Mouse (Mus musculus) Patski (cell line): ENCODE data around the gene Fam78a. TPM values are rescaled to one million over a fixed set of nuclear protein-coding genes. Genes with fewer than 3 reads are reported as not detected.
"Not testable (repeated sequence)": the region's sequence is repeated elsewhere in the genome, so short reads cannot be mapped to it uniquely, and the experiment has no call there.

Experiments used
- ATAC-seq: fragments of 100-300 bp; one replicate; pipeline ENCODE4 v1.8.0; 2021
- CTCF ChIA-PET: fragments of 350-600 bp; sonication (Branson Sonifier 250); formaldehyde crosslinking; loops from one replicate; lab custom pipeline; 2022; ENCODE audit warnings: inconsistent platforms; lab: Charles Lee
- POLR2A ChIA-PET: fragments of 350-600 bp; sonication (Branson Sonifier 250); formaldehyde crosslinking; loops from one replicate; lab custom pipeline; 2022; ENCODE audit warnings: antibody characterized with exemption, inconsistent platforms; lab: Charles Lee
- DNase-seq: peaks from one replicate; pipeline ENCODE4 v3.0.0-alpha.2; 2011; ENCODE audit warnings: low read depth, low spot score
- H3K27me3 ChIP-seq: fragments of 371-371 bp; one replicate; pipeline ENCODE4 v1.5.1; 2021
- CTCF ChIP-seq: fragments of 100-300 bp; IDR thresholded peaks from one replicate; pipeline ENCODE4 v1.5.1; 2021
- in situ Hi-C: fragments of 300-500 bp; cut with MboI; formaldehyde crosslinking; loops from 3 replicates; pipeline ENCODE4 v1.11.1; 2018; ENCODE audit warnings: low pct_unique_long_range_greater_than_20kb, mixed read lengths
- polyA plus RNA-seq: library from polyadenylated mRNA; unstranded; gene quantifications from one replicate; pipeline ENCODE4 v1.2.3, GENCODE M21; 2021

The Fam78a gene
- polyA plus RNA-seq, 1 experiment from 2014 or later = 0.08 TPM

DNA sequence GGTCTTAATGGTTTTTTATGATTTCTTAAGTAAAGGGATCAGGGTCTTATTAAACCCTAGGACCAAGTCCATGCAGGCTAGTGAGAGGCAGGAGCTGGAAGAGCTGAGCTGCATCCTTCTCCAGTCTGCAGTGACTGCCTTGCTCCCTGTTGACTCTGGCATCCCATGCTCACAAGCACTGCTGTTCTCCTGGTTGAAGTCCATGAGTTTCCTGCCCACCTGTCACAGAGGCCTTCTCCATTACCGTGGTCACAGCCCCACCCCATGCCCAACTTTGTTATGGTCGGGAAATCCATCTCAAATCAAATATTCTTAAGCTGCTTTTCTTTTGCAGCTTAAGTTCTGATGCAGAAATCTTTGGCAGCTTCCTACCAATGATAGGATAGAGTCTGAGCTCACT is 43.6 kb downstream of the Fam78a start:
- no peaks in the 10 kb centered on the region for H3K27me3 ChIP-seq
- no peak for ATAC-seq
- in situ Hi-C loops = no loop called here
- POLR2A ChIA-PET = interaction anchor here (1.4 kb wide), 1 partner anchor 21 kb away, joined by 3 read pairs; no protein-coding TSS in a partner anchor
- no peak for TF ChIP-seq CTCF
- CTCF ChIA-PET = no interaction called here
- no peak for DNase-seq

DNA sequence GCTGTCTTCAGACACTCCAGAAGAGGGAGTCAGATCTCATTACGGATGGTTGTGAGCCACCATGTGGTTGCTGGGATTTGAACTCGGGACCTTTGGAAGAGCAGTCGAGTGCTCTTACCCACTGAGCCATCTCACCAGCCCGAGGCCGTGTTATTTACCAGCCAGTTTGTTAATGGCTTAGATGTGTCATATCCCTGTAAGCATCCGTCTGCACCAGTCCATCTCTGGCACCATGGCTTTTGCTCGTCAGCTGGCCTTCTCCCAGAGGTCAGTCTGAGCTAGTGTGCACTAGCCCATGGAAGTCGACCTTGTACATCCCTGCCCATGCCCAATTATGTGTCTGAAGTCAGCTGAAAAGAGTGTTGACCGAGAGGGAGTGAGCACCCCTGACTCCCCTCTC is 44.0 kb downstream of the Fam78a start:
- ATAC-seq, DNase-seq, in situ Hi-C loops, H3K27me3 ChIP-seq, CTCF ChIA-PET: not testable (repeated sequence)
- POLR2A ChIA-PET = interaction anchor here (1.4 kb wide), 1 partner anchor 21 kb away, joined by 3 read pairs; no protein-coding TSS in a partner anchor

GRCm38 (mm10) chr2:32038661-32039081 is 46.0 kb downstream of the Fam78a start:
- peak; percentile 77 for DNase-seq
- ChIA-PET POLR2A (no interaction called here), CTCF (interaction anchor here (1.1 kb wide), 1 partner anchor 91 kb away, joined by 3 read pairs; no protein-coding TSS in a partner anchor)
- no peak for TF ChIP-seq CTCF
- in situ Hi-C loops = no loop called here
- peak; percentile 44 for ATAC-seq
- H3K27me3 ChIP-seq = no peaks in the 10 kb centered on the region

- POLR2A ChIA-PET = no interaction called here
- no peak for ATAC-seq
- in situ Hi-C loops = no loop called here
Measured at GRCm38 (mm10) chr2:32037279-32037858, 47.3 kb downstream of the Fam78a start.

DNA sequence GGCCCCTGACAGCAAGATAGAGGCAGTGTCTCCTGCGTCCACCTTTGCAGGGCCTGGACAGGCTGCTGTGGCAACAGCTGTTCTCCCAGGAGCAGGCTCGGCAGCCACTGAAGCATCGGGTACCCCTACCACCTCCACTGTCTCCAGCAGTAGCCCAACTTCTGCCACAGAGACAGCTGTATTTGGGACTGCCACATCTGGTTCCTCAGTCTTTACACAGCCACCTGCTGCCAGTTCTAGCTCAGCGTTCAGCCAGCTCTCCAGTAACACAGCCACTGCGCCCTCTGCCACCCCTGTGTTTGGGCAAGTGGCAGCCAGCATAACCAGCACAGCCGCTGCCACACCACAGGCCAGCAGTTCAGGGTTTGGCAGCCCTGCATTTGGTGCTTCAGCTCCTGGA is 50.5 kb downstream of the Fam78a start:
- no peak for DNase-seq
- ChIA-PET POLR2A (interaction anchor here (0.9 kb wide), 1 partner anchor 15 kb away, joined by 3 read pairs; no protein-coding TSS in a partner anchor), CTCF (interaction anchor here (1.6 to 1.9 kb wide), 2 partner anchors 10 to 13 kb away, joined by 4 read pairs; no protein-coding TSS in a partner anchor)
- no peak for TF ChIP-seq CTCF
- H3K27me3 ChIP-seq = no peaks in the 10 kb centered on the region
- ATAC-seq = no peak
- in situ Hi-C loops = no loop called here

More at GRCm38 (mm10) chr2:32037279-32037858, 47.3 kb downstream of the Fam78a start:
- CTCF ChIA-PET = no interaction called here
- no peaks in the 10 kb centered on the region for H3K27me3 ChIP-seq
- no peak for DNase-seq
- TF ChIP-seq CTCF = no peak

DNA sequence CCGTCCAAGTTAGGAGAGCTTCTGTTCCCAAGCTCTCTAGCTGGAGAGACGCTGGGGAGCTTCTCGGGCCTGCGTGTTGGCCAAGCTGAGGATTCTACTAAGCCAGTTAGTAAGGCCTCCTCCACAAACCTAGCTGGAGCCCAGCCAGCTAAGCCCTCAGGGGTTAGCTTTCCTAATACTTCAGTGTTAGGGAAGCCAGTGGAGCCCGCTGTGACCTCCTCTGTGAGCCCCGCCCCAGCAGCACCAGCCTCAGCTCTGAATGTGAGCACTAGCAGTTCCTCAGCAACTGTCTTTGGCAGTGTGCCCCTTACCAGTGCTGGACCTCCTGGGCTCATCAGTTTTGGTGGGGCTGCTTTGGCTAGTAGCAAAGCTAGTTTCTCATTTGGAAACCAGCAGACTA is 51.2 kb downstream of the Fam78a start:
- no peaks in the 10 kb centered on the region for H3K27me3 ChIP-seq
- in situ Hi-C loops = no loop called here
- no peak for TF ChIP-seq CTCF
- ChIA-PET POLR2A (interaction anchor here (0.9 kb wide), 1 partner anchor 15 kb away, joined by 3 read pairs; no protein-coding TSS in a partner anchor), CTCF (interaction anchor here (0.9 to 1.9 kb wide), 4 partner anchors 10 to 97 kb away, joined by 3 to 4 read pairs (median 4); no protein-coding TSS in a partner anchor)
- DNase-seq = no peak
- peak; percentile 69 for ATAC-seq

DNA sequence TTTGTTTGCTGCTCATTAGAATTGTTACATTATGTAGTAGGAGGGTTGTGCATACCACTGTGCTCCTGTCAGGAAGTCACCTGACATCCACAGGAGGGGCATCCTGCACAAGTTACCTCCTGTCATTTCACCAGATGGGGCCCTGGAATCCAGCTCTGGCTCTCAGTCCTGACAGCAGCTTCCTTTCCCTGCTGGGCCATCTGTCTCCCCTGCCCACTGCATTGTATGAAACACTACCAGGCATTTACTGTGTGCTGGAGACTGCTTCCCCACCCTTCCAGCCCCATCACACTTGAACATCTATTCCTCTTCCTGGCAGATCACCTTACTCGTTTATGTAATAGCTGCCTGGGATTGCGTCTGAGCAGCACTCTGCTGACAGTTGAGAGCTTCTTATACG is 55.0 kb downstream of the Fam78a start:
- TF ChIP-seq CTCF = no peak
- ATAC-seq (no peak), DNase-seq (no peak)
- in situ Hi-C loops = no loop called here
- ChIA-PET CTCF (interaction anchor here (1.3 to 1.8 kb wide), 3 partner anchors 10 to 18 kb away, joined by 4 to 6 read pairs (median 4); no protein-coding TSS in a partner anchor), POLR2A (no interaction called here)
- no peaks in the 10 kb centered on the region for H3K27me3 ChIP-seq

DNA sequence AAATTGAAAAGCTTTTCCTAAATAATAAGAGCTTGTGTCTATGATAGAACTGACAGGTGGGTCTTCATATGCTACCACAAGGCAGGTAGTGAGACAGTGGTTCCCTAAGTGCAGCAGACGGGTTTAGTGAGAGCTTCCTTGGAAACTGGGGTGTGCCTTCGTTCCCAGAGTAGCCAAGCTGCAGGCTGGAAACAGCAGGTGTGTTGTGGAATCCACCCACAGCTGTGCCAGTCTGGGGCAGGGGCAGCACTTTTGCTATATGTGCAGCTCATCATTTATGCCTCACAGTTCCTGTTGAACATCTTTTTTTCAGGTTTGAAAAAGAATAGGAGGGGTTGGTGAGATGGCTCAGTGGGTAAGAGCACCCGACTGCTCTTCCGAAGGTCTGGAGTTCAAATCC is 60.3 kb downstream of the Fam78a start:
- ATAC-seq (no peak), DNase-seq (no peak)
- H3K27me3 ChIP-seq = no peaks in the 10 kb centered on the region
- CTCF ChIA-PET = interaction anchor here (1.3 to 1.5 kb wide), 2 partner anchors 10 to 13 kb away, joined by 3 to 4 read pairs; no protein-coding TSS in a partner anchor
- in situ Hi-C loops = no loop called here
- no peak for TF ChIP-seq CTCF
- POLR2A ChIA-PET = no interaction called here

DNA sequence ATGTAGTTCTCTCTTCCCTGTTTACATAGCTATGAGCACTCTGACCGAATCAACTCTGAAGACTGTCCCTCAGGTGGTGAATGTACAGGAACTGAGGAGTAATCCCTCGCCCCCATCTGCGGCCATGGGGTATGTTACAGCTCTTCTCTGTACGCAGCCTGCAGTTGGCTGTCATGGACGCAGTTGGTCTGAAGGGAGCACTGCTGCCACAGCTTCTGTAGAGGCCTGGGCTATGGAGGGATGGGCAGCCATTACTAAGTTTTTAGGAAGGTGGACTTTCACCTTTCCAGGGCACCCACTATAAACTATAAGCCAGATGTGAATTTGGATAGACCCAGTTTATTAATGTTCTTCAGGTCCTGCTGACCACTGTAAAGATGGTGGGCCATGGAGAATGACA is 64.4 kb downstream of the Fam78a start:
- ChIA-PET POLR2A (interaction anchor here (0.9 kb wide), 1 partner anchor 20 kb away, joined by 3 read pairs; no protein-coding TSS in a partner anchor), CTCF (interaction anchor here (0.8 to 2.7 kb wide), 7 partner anchors 8 to 114 kb away, joined by 3 to 6 read pairs (median 4); no protein-coding TSS in a partner anchor)
- no peak for TF ChIP-seq CTCF
- in situ Hi-C loops = no loop called here
- DNase-seq = no peak
- no peak for ATAC-seq
- H3K27me3 ChIP-seq = no peaks in the 10 kb centered on the region

DNA sequence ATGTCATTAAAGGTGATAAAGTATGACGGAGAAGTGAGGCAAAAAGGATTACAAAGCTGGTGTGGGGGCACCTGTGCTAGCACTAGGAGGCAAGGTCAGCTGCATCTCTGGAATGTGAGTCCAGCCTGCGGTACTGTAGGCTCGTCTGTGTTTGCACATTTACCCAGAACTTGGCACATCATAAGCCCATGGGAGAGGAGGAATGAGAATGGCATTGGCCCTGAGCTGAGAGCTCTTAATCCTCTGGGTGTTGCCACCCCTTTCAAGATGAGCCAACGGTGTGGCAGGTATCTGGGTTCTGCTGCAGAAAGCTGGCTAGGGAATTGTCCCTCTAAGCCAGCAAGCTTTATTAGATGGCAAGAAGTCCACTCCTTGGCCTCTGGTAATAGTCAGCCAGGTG is 65.0 kb downstream of the Fam78a start:
- ChIA-PET POLR2A (interaction anchor here (0.9 to 1.3 kb wide), 2 partner anchors 14 to 21 kb away, joined by 3 read pairs; no protein-coding TSS in a partner anchor), CTCF (interaction anchor here (0.8 to 2.7 kb wide), 5 partner anchors 9 to 115 kb away, joined by 3 to 6 read pairs (median 4); no protein-coding TSS in a partner anchor)
- DNase-seq = peak; percentile 83
- ATAC-seq = peak; percentile 88
- TF ChIP-seq CTCF = no peak
- in situ Hi-C loops = no loop called here
- no peaks in the 10 kb centered on the region for H3K27me3 ChIP-seq

DNA sequence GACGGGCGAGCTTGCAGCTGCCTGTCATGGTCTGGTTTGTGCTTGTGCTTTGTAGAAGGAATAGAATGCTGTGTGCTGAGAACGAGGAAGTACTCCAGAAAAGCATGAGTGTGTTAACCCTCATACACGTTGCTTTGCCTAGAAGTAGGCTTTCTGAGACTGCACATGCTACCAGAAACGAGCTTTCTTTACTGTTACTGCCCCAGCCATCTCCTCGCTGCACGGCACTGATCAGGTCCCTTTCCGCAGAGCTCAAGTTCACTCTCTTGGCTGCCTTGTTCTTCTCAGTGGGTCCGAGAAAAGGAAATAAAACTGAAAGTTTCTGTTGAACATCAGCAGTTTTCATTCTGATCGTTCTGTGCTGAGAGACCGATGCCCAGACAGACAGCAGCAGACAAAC is 75.9 kb downstream of the Fam78a start:
- POLR2A ChIA-PET = no interaction called here
- TF ChIP-seq CTCF = no peak
- H3K27me3 ChIP-seq = no peaks in the 10 kb centered on the region
- DNase-seq = no peak
- ATAC-seq = no peak
- in situ Hi-C loops = no loop called here
- CTCF ChIA-PET = no interaction called here
